ENCODE assay signal across 8 mouse cellular contexts in the genomic region with DNA sequence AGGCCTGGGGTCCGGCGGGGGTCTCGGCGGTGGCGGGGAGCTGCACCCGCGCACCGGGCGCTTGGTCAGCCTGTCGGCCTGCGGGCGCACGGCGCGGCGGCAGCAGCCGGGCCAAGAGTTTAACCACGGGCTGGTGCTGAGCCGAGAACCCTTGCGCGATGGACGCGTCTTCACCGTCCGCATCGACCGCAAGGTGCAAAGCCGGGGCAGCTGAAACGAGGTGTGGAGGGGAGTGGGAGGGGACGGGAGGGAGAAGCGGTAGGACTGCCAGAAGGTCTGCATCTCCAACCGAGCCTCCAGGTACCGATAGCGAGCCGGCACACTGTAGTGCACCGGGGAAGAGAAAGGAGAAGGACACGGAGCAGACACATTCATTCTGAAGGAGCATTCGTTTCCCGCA. TPM values are rescaled to one million over a fixed set of nuclear protein-coding genes. Genes with fewer than 3 reads are reported as not detected.
DNase-seq lines count a peak whose midpoint lies in the region; ATAC-seq and TF ChIP-seq lines count a peak whose summit lies in the region.

No protein-coding gene starts in this region.

- peak; percentile 3 for ATAC-seq in heart, postnatal 0 days (ENCODE audit: insufficient read depth, low read depth)

- H3K9me3 ChIP-seq in heart, postnatal 0 days (replicated peaks; ENCODE audit: control insufficient read depth, low read length), result no peaks in the 10 kb centered on the region
- H3K9me3 ChIP-seq in midbrain, embryonic 10.5 days (replicated peaks), result no peaks in the 10 kb centered on the region

- peaks cover 30% of the 10 kb centered on the region for H3K36me3 ChIP-seq in heart, postnatal 0 days (replicated peaks; ENCODE audit: control insufficient read depth, insufficient read depth, low read length)
- H3K36me3 ChIP-seq in midbrain, embryonic 10.5 days, result peaks cover 46% of the 10 kb centered on the region

- WGBS in lung, adult 2 months, result under 1% methylated on average over 39 of the region's 39 CpGs
- WGBS in heart, postnatal 0 days, result 1% methylated on average over 38 of the region's 39 CpGs
- under 1% methylated on average over 39 of the region's 39 CpGs for WGBS in midbrain, embryonic 10.5 days

- H3K27me3 ChIP-seq in heart, postnatal 0 days (ENCODE audit: control insufficient read depth, insufficient read depth, low read length), result no peaks in the 10 kb centered on the region
- no peaks in the 10 kb centered on the region for H3K27me3 ChIP-seq in midbrain, embryonic 10.5 days (ENCODE audit: low read depth, poor library complexity, severe bottlenecking)

- TF ChIP-seq CTCF in lung, adult 2 months (IDR thresholded peaks at IDR 0.05; ENCODE audit: insufficient read depth, low read length), result no peak
- no peak for TF ChIP-seq CTCF in heart, postnatal 0 days (IDR thresholded peaks at IDR 0.05; ENCODE audit: low read depth)

- H3K4me3 ChIP-seq in lung, adult 2 months (replicated peaks; ENCODE audit: extremely low read depth, low read depth, low read length), result peak overlapping the region; percentile 77
- H3K4me3 ChIP-seq in heart, postnatal 0 days (ENCODE audit: low read depth, low read length), result peak overlapping the region; percentile 72
- H3K4me3 ChIP-seq in midbrain, embryonic 10.5 days, result peak overlapping the region; percentile 91

- no peak for TF ChIP-seq EP300 in heart, postnatal 0 days (IDR thresholded peaks at IDR 0.05; ENCODE audit: low read depth)

- peak overlapping the region; percentile 85 for H3K9ac ChIP-seq in heart, postnatal 0 days (replicated peaks; ENCODE audit: low read depth, low read length)

- DNase-seq in lung, adult 2 months, result no peak
- no peak for DNase-seq in lung, postnatal 10 days
- peak; percentile 31 for DNase-seq in brain, adult 2 months (ENCODE audit: low read depth, low spot score)
- DNase-seq in heart, postnatal 0 days (ENCODE audit: low spot score), result no peak
- no peak for DNase-seq in midbrain, embryonic 10.5 days (ENCODE audit: low spot score)
- DNase-seq in layer of hippocampus, adult 9-11 months, result no peak
- no peak for DNase-seq in frontal cortex, postnatal 36 days (ENCODE audit: low spot score in 2 of 2)
- DNase-seq in urinary bladder, adult 18-20 months (ENCODE audit: low spot score in 2 of 2), result no peak

- H3K4me2 ChIP-seq in heart, postnatal 0 days (ENCODE audit: low read depth, low read length), result peak overlapping the region; percentile 83

- H3K27ac ChIP-seq in heart, postnatal 0 days (ENCODE audit: low read depth), result peak overlapping the region; percentile 95
- H3K27ac ChIP-seq in midbrain, embryonic 10.5 days (replicated peaks), result peak overlapping the region; percentile 100

- TF ChIP-seq POLR2A in lung, adult 2 months (IDR thresholded peaks at IDR 0.05; ENCODE audit: borderline replicate concordance, extremely low read depth, low read depth, low read length), result no peak

- H3K4me1 ChIP-seq in lung, adult 2 months (ENCODE audit: control insufficient read depth, insufficient read depth, low read length), result peaks cover 3% of the 10 kb centered on the region; the same call in 1 of the 2 replicates
- peaks cover 18% of the 10 kb centered on the region; the same call in 1 of the 2 replicates for H3K4me1 ChIP-seq in heart, postnatal 0 days (ENCODE audit: control insufficient read depth, insufficient read depth)
- peaks cover 51% of the 10 kb centered on the region for H3K4me1 ChIP-seq in midbrain, embryonic 10.5 days

RNA-seq across cellular contexts. Expression of a gene that starts 1.1 kb away (rescaled TPM):
- polyA plus RNA-seq in lung, adult 2 months (2012; rRNA removed), result 47.7 and 58.1 TPM in 2 replicates
- total RNA-seq in heart, postnatal 0 days (2014; rRNA removed; ENCODE audit: low replicate concordance), result 39.2 and 59.5 TPM in 2 replicates
- polyA plus RNA-seq in heart, postnatal 0 days (2015; fragmentation: Nextera tagmentation; extraction: Ambion mirVana), result 3.6 and 4.5 TPM in 2 replicates
- 12.8 and 14.3 TPM in 2 replicates for polyA plus RNA-seq in midbrain, embryonic 10.5 days (2016; fragmentation: Nextera tagmentation; extraction: Ambion mirVana)

RNA-seq across cellular contexts. Expression of a gene that starts 1.2 kb away (rescaled TPM):
- 0.65 and 1.4 TPM in 2 replicates for polyA plus RNA-seq in lung, adult 2 months (2012; rRNA removed)
- 1.8 and 6.3 TPM in 2 replicates for total RNA-seq in heart, postnatal 0 days (2014; rRNA removed; ENCODE audit: low replicate concordance)
- 2.8 and 3.9 TPM in 2 replicates for polyA plus RNA-seq in heart, postnatal 0 days (2015; fragmentation: Nextera tagmentation; extraction: Ambion mirVana)
- 14.8 and 20.5 TPM in 2 replicates for polyA plus RNA-seq in midbrain, embryonic 10.5 days (2016; fragmentation: Nextera tagmentation; extraction: Ambion mirVana)

RNA-seq across cellular contexts. Expression of a gene that starts 6.7 kb away (rescaled TPM):
- polyA plus RNA-seq in lung, adult 2 months (2012; rRNA removed), result 11.2 and 14.3 TPM in 2 replicates
- 2.5 and 9.7 TPM in 2 replicates for total RNA-seq in heart, postnatal 0 days (2014; rRNA removed; ENCODE audit: low replicate concordance)
- 2.5 TPM in 2 replicates for polyA plus RNA-seq in heart, postnatal 0 days (2015; fragmentation: Nextera tagmentation; extraction: Ambion mirVana)
- 1.0 and 1.2 TPM in 2 replicates for polyA plus RNA-seq in midbrain, embryonic 10.5 days (2016; fragmentation: Nextera tagmentation; extraction: Ambion mirVana)

RNA-seq across cellular contexts. Expression of a gene that starts 11.7 kb away (rescaled TPM):
- 104 and 112 TPM in 2 replicates for polyA plus RNA-seq in lung, adult 2 months (2012; rRNA removed)
- total RNA-seq in heart, postnatal 0 days (2014; rRNA removed; ENCODE audit: low replicate concordance), result 48.6 and 72.4 TPM in 2 replicates
- polyA plus RNA-seq in heart, postnatal 0 days (2015; fragmentation: Nextera tagmentation; extraction: Ambion mirVana), result 37.1 and 38.1 TPM in 2 replicates
- 98.4 and 111 TPM in 2 replicates for polyA plus RNA-seq in midbrain, embryonic 10.5 days (2016; fragmentation: Nextera tagmentation; extraction: Ambion mirVana)

RNA-seq across cellular contexts. Expression of a gene that starts 19.8 kb away (rescaled TPM):
- 216 and 372 TPM in 2 replicates for polyA plus RNA-seq in lung, adult 2 months (2012; rRNA removed)
- total RNA-seq in heart, postnatal 0 days (2014; rRNA removed; ENCODE audit: low replicate concordance), result 469 and 504 TPM in 2 replicates
- polyA plus RNA-seq in heart, postnatal 0 days (2015; fragmentation: Nextera tagmentation; extraction: Ambion mirVana), result 961 and 973 TPM in 2 replicates
- polyA plus RNA-seq in midbrain, embryonic 10.5 days (2016; fragmentation: Nextera tagmentation; extraction: Ambion mirVana), result 2,258 and 2,701 TPM in 2 replicates
